Mouse (Mus musculus) adipocyte (in vitro differentiated cells): Measurements from ENCODE around the gene Dppa4.

Experiments
- DNase-seq: peaks from one replicate; pipeline ENCODE4 v3.0.0-alpha.2; 2016; ENCODE audit warnings: low spot score

Dppa4 gene

GRCm38 (mm10) chr16:48323602-48324345, 40.2 kb downstream of the Dppa4 start:
- no peak for DNase-seq

GRCm38 (mm10) chr16:48326903-48327302, 43.4 kb downstream of the Dppa4 start:
- no peak for DNase-seq

GRCm38 (mm10) chr16:48328420-48328819, 44.9 kb downstream of the Dppa4 start:
- no peak for DNase-seq

DNA sequence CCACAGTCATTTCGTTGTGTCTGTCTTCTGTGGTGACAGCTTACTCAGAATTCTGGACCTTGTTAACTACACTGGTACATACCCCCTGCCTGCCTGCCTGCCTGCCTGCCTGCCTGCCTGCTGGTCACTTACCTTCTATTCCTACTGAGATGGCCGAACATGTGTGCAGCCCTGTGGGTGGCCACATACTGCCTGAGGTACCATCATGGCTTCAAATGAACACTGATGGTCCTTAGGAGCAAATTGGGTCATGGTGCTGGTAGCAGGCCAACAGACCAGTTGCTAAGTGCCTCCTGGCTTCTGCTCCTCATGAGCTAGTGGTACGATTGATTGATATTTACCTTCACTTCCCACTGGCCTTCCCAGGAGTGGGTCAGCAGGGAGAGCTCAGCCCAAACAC, 48.3 kb downstream of the Dppa4 start:
- DNase-seq: no peak

DNA sequence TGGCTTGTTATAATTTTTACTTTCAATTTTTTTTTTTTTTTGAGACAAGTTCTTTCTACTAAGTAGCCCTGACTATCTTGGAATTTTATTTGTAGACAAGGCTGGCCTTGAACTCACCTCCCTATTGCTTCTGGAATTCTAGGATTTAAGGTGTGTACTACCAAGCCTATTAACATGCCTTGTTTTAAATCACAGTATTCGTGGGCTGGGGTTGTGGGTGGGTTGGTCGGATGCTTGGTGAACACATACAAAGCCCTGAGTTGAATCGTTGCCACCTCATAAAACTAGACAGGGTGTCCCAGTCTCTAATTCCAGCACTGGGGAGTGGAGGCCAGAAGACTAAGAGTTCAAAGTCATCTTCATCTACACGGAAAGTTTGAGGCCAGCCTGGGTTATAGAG, 51.8 kb downstream of the Dppa4 start:
- no peak for DNase-seq
